Mouse (Mus musculus) kidney, embryonic 14.5 days (tissue): ENCODE data around the gene Map4k2. TPM values are rescaled to one million over a fixed set of nuclear protein-coding genes. Genes with fewer than 3 reads are reported as not detected.
A peak's percentile ranks its signal among the peaks of the same experiment; 100 is the strongest.

Source experiments
- ATAC-seq: fragments of 200-750 bp; cut with Nextera tagmentation; 2 replicates; pipeline ENCODE4 v1.8.0; 2017; ENCODE audit warnings: moderate number of reproducible peaks, mild to moderate bottlenecking, moderate TSS enrichment, moderate library complexity; ENCODE audit not compliant: low FRiP score, low TSS enrichment
- H3K27ac ChIP-seq: fragments of 300-500 bp; sonication (generic); 2 replicates; pipeline ENCODE4 v1.5.1; 2014; ENCODE audit warnings: low read depth, mild to moderate bottlenecking, low read length, moderate library complexity, mixed read lengths
- H3K27me3 ChIP-seq: fragments of 300-500 bp; sonication (generic); 2 replicates; pipeline ENCODE4 v1.6.1; 2014; ENCODE audit warnings: mild to moderate bottlenecking, low read length; ENCODE audit not compliant: control insufficient read depth, insufficient read depth
- H3K36me3 ChIP-seq: fragments of 300-500 bp; sonication (generic); 2 replicates; pipeline ENCODE4 v1.6.1; 2014; ENCODE audit warnings: low read length, mixed read lengths; ENCODE audit not compliant: control insufficient read depth, insufficient read depth
- H3K4me1 ChIP-seq: fragments of 300-500 bp; sonication (generic); 2 replicates; pipeline ENCODE4 v1.6.1; 2014; ENCODE audit warnings: low read length, mixed read lengths; ENCODE audit not compliant: control insufficient read depth, insufficient read depth
- H3K4me2 ChIP-seq: fragments of 300-500 bp; sonication (generic); replicated peaks from 2 replicates; pipeline ENCODE4 v1.6.1; 2014; ENCODE audit warnings: low read depth, mild to moderate bottlenecking, low read length
- H3K4me3 ChIP-seq: fragments of 300-500 bp; sonication (generic); 2 replicates; pipeline ENCODE4 v1.5.1; 2014; ENCODE audit warnings: mild to moderate bottlenecking, low read length
- H3K9ac ChIP-seq: fragments of 300-500 bp; sonication (generic); 2 replicates; pipeline ENCODE4 v1.6.1; 2014; ENCODE audit warnings: low read depth, mild to moderate bottlenecking, low read length, moderate library complexity
- H3K9me3 ChIP-seq: fragments of 300-500 bp; sonication (generic); 2 replicates; pipeline ENCODE4 v1.6.1; 2016; ENCODE audit warnings: low read length; ENCODE audit not compliant: control insufficient read depth
- WGBS: fragments of 180-500 bp; shearing (Covaris S2); extraction: QIAGEN DNeasy Blood & Tissue Kit; methylation state at CpG from one replicate; pipeline ENCODE4 v1.1.7; 2014; 5-methylcytosine and 5-hydroxymethylcytosine counted together
- polyA plus RNA-seq: library from polyadenylated mRNA; unstranded; fragments of >200 nt; fragmentation: Nextera tagmentation; extraction: Ambion mirVana; gene quantifications from 2 replicates; pipeline ENCODE4 v1.2.1, GENCODE M21; 2014

Map4k2 gene
- polyA plus RNA-seq, 1 experiment from 2014 or later, result 12.5 TPM

GRCm38 (mm10) chr19:6339191-6339590, 1.7 kb upstream of the Map4k2 start:
- H3K9ac ChIP-seq, result no peak overlapping the region
- H3K4me3 ChIP-seq, result no peak overlapping the region
- no peak for ATAC-seq
- no peaks in the 10 kb centered on the region for H3K9me3 ChIP-seq
- peaks cover 38% of the 10 kb centered on the region for H3K4me1 ChIP-seq
- H3K4me2 ChIP-seq, result no peak overlapping the region
- H3K27ac ChIP-seq, result no peak overlapping the region
- peaks cover 38% of the 10 kb centered on the region for H3K36me3 ChIP-seq
- 90% methylated on average over 6 of the region's 6 CpGs for WGBS
- H3K27me3 ChIP-seq, result no peaks in the 10 kb centered on the region

- no peak overlapping the region for H3K9ac ChIP-seq
- peaks cover 35% of the 10 kb centered on the region for H3K4me1 ChIP-seq
- ATAC-seq, result no peak
- 52% methylated on average over 15 of the region's 15 CpGs for WGBS
- peak overlapping the region; percentile 38; the same call in 1 of the 2 replicates for H3K27ac ChIP-seq
- H3K36me3 ChIP-seq, result peaks cover 45% of the 10 kb centered on the region
- H3K4me2 ChIP-seq, result peak overlapping the region; percentile 95; the same call in 1 of the 2 replicates
- H3K4me3 ChIP-seq, result peak overlapping the region; percentile 12
- no peaks in the 10 kb centered on the region for H3K27me3 ChIP-seq
- H3K9me3 ChIP-seq, result no peaks in the 10 kb centered on the region
Observed at GRCm38 (mm10) chr19:6339890-6340504, 938 bp upstream of the Map4k2 start.

- Histone ChIP-seq H3K4me2 (peak overlapping the region; percentile 95), H3K27me3 (no peaks in the 10 kb centered on the region), H3K4me3 (peak overlapping the region; percentile 81), H3K27ac (peak overlapping the region; percentile 62; the same call in 1 of the 2 replicates), H3K36me3 (peaks cover 60% of the 10 kb centered on the region), H3K9me3 (no peaks in the 10 kb centered on the region), H3K4me1 (peaks cover 26% of the 10 kb centered on the region), H3K9ac (peak overlapping the region; percentile 75)
- no peak for ATAC-seq
- 9% methylated on average over 22 of the region's 23 CpGs for WGBS
Observed at GRCm38 (mm10) chr19:6341453-6342077, 630 bp downstream of the Map4k2 start.

GRCm38 (mm10) chr19:6342276-6342933, 1.5 kb downstream of the Map4k2 start:
- Histone ChIP-seq H3K36me3 (peaks cover 56% of the 10 kb centered on the region), H3K27ac (no peak overlapping the region), H3K9ac (no peak overlapping the region), H3K4me3 (peak overlapping the region; percentile 81; the same call in 1 of the 2 replicates), H3K9me3 (no peaks in the 10 kb centered on the region), H3K4me2 (peak overlapping the region; percentile 95; the same call in 1 of the 2 replicates), H3K4me1 (peaks cover 17% of the 10 kb centered on the region; the same call in 1 of the 2 replicates), H3K27me3 (no peaks in the 10 kb centered on the region)
- no peak for ATAC-seq
- WGBS, result 74% methylated on average over 5 of the region's 5 CpGs

GRCm38 (mm10) chr19:6343066-6343925, 2.4 kb downstream of the Map4k2 start:
- no peak overlapping the region for H3K9ac ChIP-seq
- peaks cover 17% of the 10 kb centered on the region; the same call in 1 of the 2 replicates for H3K4me1 ChIP-seq
- WGBS, result 80% methylated on average over 17 of the region's 19 CpGs
- H3K4me3 ChIP-seq, result no peak overlapping the region
- no peak overlapping the region for H3K27ac ChIP-seq
- no peak for ATAC-seq
- H3K36me3 ChIP-seq, result peaks cover 47% of the 10 kb centered on the region
- no peaks in the 10 kb centered on the region for H3K9me3 ChIP-seq
- H3K27me3 ChIP-seq, result no peaks in the 10 kb centered on the region
- no peak overlapping the region; the same call in 1 of the 2 replicates for H3K4me2 ChIP-seq

- Histone ChIP-seq H3K9ac (no peak overlapping the region), H3K4me3 (no peak overlapping the region), H3K36me3 (peaks cover 40% of the 10 kb centered on the region), H3K9me3 (no peaks in the 10 kb centered on the region), H3K27ac (no peak overlapping the region), H3K4me1 (peaks cover 18% of the 10 kb centered on the region; the same call in 1 of the 2 replicates), H3K27me3 (no peaks in the 10 kb centered on the region), H3K4me2 (no peak overlapping the region)
- no peak for ATAC-seq
- 85% methylated on average over 5 of the region's 5 CpGs for WGBS
Observed at GRCm38 (mm10) chr19:6343996-6344395, 3.1 kb downstream of the Map4k2 start.

GRCm38 (mm10) chr19:6346023-6346422, 5.1 kb downstream of the Map4k2 start:
- no peak for ATAC-seq
- Histone ChIP-seq H3K4me1 (peaks cover 8% of the 10 kb centered on the region; the same call in 1 of the 2 replicates), H3K4me3 (no peak overlapping the region), H3K27ac (no peak overlapping the region), H3K27me3 (no peaks in the 10 kb centered on the region), H3K9ac (no peak overlapping the region), H3K9me3 (no peaks in the 10 kb centered on the region), H3K36me3 (peaks cover 28% of the 10 kb centered on the region), H3K4me2 (no peak overlapping the region)
- WGBS, result 89% methylated on average over 4 of the region's 5 CpGs

GRCm38 (mm10) chr19:6346661-6347060, 5.7 kb downstream of the Map4k2 start:
- WGBS, result 89% methylated on average over 10 of the region's 10 CpGs

More at GRCm38 (mm10) chr19:6346661-6347060, 5.7 kb downstream of the Map4k2 start:
- Histone ChIP-seq H3K4me3 (no peak overlapping the region), H3K4me2 (no peak overlapping the region), H3K27ac (no peak overlapping the region), H3K36me3 (peaks cover 28% of the 10 kb centered on the region), H3K9me3 (no peaks in the 10 kb centered on the region), H3K4me1 (peaks cover 8% of the 10 kb centered on the region; the same call in 1 of the 2 replicates), H3K9ac (no peak overlapping the region), H3K27me3 (no peaks in the 10 kb centered on the region)
- ATAC-seq, result no peak
